Mouse (Mus musculus) central nervous system, embryonic 14 days (tissue): ENCODE data around the gene S100b. TPM values are rescaled to one million over a fixed set of nuclear protein-coding genes. Genes with fewer than 3 reads are reported as not detected.

Experiments used
- polyA plus RNA-seq: library from polyadenylated mRNA; depleted of rRNA; stranded (reverse); fragments of >200 nt; gene quantifications from 2 replicates; pipeline ENCODE4 v1.2.3, GENCODE M21; 2012; rRNA removed

The S100b gene
- polyA plus RNA-seq, result 1.6 and 9.6 TPM in 2 replicates

GRCm38 (mm10) chr10:76253536-76253935 lies at the start of gene S100b:
Gene S100b, plus strand, starts transcription at chr10:76253853.

GRCm38 (mm10) chr10:76237341-76238225 lies 16.1 kb upstream of the S100b start, which contains the start of gene Prmt2:
Gene Prmt2, minus strand, starts transcription at chr10:76237865.

Other genes with a start within 250 kb of the S100b start
- gene Zfp280b, start 221.2 kb upstream of the S100b start, polyA plus RNA-seq, result 11.0 and 13.2 TPM in 2 replicates
- not detected in 2 replicates for gene Slc5a4b, start 142.9 kb upstream of the S100b start, polyA plus RNA-seq
- 0.09 and 0.26 TPM in 2 replicates for gene Slc5a4a, start 106.4 kb upstream of the S100b start, polyA plus RNA-seq
- 253 and 256 TPM in 2 replicates for gene Prmt2, start 16.0 kb upstream of the S100b start, polyA plus RNA-seq
- gene Dip2a, start 91.4 kb downstream of the S100b start, polyA plus RNA-seq, result 41.2 and 44.0 TPM in 2 replicates
- gene AC141477.1, start 186.6 kb downstream of the S100b start, polyA plus RNA-seq, result not detected in 2 replicates
- 27.2 and 33.1 TPM in 2 replicates for gene Pcnt, start 188.9 kb downstream of the S100b start, polyA plus RNA-seq
- not detected in 2 replicates for gene 2610028H24Rik, start 195.2 kb downstream of the S100b start, polyA plus RNA-seq
- 60.3 and 61.4 TPM in 2 replicates for gene Mcm3ap, start 215.1 kb downstream of the S100b start, polyA plus RNA-seq
- gene Ybey, start 215.3 kb downstream of the S100b start, polyA plus RNA-seq, result 3.4 TPM in 2 replicates